Mouse (Mus musculus): Measurements from ENCODE around the gene Cd302.

The Cd302 gene

GRCm38 (mm10) chr2:60284467-60284821 is at the start of gene Cd302:
Gene Cd302, minus strand, starts transcription at chr2:60284488.
- in situ Hi-C loops (cut with MboI, MseI), result loop anchor here (25.0 kb wide), 1 partner anchor 778 kb away; no protein-coding TSS in a partner anchor

GRCm38 (mm10) chr2:60328641-60329040 is 44.4 kb upstream of the Cd302 start:
- in situ Hi-C loops (cut with MboI, MseI), result loop anchor here (5.0 kb wide), 1 partner anchor 76 kb away; no protein-coding TSS in a partner anchor

GRCm38 (mm10) chr2:60327581-60327980 is 43.3 kb upstream of the Cd302 start:
- in situ Hi-C loops (cut with MboI, MseI), result loop anchor here (5.0 kb wide), 1 partner anchor 75 kb away; no protein-coding TSS in a partner anchor

GRCm38 (mm10) chr2:60326948-60327347 is 42.7 kb upstream of the Cd302 start:
- in situ Hi-C loops (cut with MboI, MseI), result loop anchor here (5.0 kb wide), 1 partner anchor 75 kb away; no protein-coding TSS in a partner anchor

- in situ Hi-C loops (cut with MboI, MseI), result no loop called here
Measured at GRCm38 (mm10) chr2:60323411-60323810, 39.1 kb upstream of the Cd302 start.

- in situ Hi-C loops (cut with MboI, MseI), result no loop called here
Measured at GRCm38 (mm10) chr2:60322031-60322726, 37.9 kb upstream of the Cd302 start.

- in situ Hi-C loops (cut with MboI, MseI), result no loop called here
Measured at GRCm38 (mm10) chr2:60303796-60304195, 19.5 kb upstream of the Cd302 start.

- in situ Hi-C loops (cut with MboI, MseI), result loop anchor here (25.0 kb wide), 1 partner anchor 763 kb away; no protein-coding TSS in a partner anchor
Measured at GRCm38 (mm10) chr2:60299323-60299722, 15.0 kb upstream of the Cd302 start.

- in situ Hi-C loops (cut with MboI, MseI), result loop anchor here (25.0 kb wide), 1 partner anchor 764 kb away; no protein-coding TSS in a partner anchor
Measured at GRCm38 (mm10) chr2:60298266-60298665, 14.0 kb upstream of the Cd302 start.

- in situ Hi-C loops (cut with MboI, MseI), result loop anchor here (25.0 kb wide), 1 partner anchor 771 kb away; no protein-coding TSS in a partner anchor
Measured at GRCm38 (mm10) chr2:60291381-60291780, 7.1 kb upstream of the Cd302 start.

- in situ Hi-C loops (cut with MboI, MseI), result loop anchor here (25.0 kb wide), 1 partner anchor 773 kb away; no protein-coding TSS in a partner anchor
Measured at GRCm38 (mm10) chr2:60289451-60289850, 5.2 kb upstream of the Cd302 start.

- in situ Hi-C loops (cut with MboI, MseI), result loop anchor here (25.0 kb wide), 1 partner anchor 774 kb away; no protein-coding TSS in a partner anchor
Measured at GRCm38 (mm10) chr2:60288606-60289005, 4.3 kb upstream of the Cd302 start.

- in situ Hi-C loops (cut with MboI, MseI), result loop anchor here (25.0 kb wide), 1 partner anchor 777 kb away; no protein-coding TSS in a partner anchor
Measured at GRCm38 (mm10) chr2:60285107-60285617, 874 bp upstream of the Cd302 start.

GRCm38 (mm10) chr2:60283751-60284466 is 379 bp downstream of the Cd302 start:
- in situ Hi-C loops (cut with MboI, MseI), result loop anchor here (25.0 kb wide), 1 partner anchor 778 kb away; no protein-coding TSS in a partner anchor

- in situ Hi-C loops (cut with MboI, MseI), result loop anchor here (25.0 kb wide), 1 partner anchor 779 kb away; no protein-coding TSS in a partner anchor
Measured at GRCm38 (mm10) chr2:60283208-60283750, 1.0 kb downstream of the Cd302 start.

- in situ Hi-C loops (cut with MboI, MseI), result loop anchor here (25.0 kb wide), 1 partner anchor 780 kb away; no protein-coding TSS in a partner anchor
Measured at GRCm38 (mm10) chr2:60282625-60283024, 1.7 kb downstream of the Cd302 start.

- in situ Hi-C loops (cut with MboI, MseI), result loop anchor here (25.0 kb wide), 1 partner anchor 784 kb away; no protein-coding TSS in a partner anchor
Measured at GRCm38 (mm10) chr2:60278627-60279026, 5.7 kb downstream of the Cd302 start.

- in situ Hi-C loops (cut with MboI, MseI), result loop anchor here (10.0 kb wide), 1 partner anchor 865 kb away; no protein-coding TSS in a partner anchor
Measured at GRCm38 (mm10) chr2:60269856-60270479, 14.3 kb downstream of the Cd302 start.

GRCm38 (mm10) chr2:60267567-60267966 is 16.7 kb downstream of the Cd302 start:
- in situ Hi-C loops (cut with MboI, MseI), result loop anchor here (10.0 kb wide), 1 partner anchor 867 kb away; no protein-coding TSS in a partner anchor

- in situ Hi-C loops (cut with MboI, MseI), result loop anchor here (10.0 kb wide), 1 partner anchor 874 kb away; no protein-coding TSS in a partner anchor
Measured at GRCm38 (mm10) chr2:60260621-60261350, 23.5 kb downstream of the Cd302 start.

Data from regulatory T cell (primary cell).